In the genomic region with DNA sequence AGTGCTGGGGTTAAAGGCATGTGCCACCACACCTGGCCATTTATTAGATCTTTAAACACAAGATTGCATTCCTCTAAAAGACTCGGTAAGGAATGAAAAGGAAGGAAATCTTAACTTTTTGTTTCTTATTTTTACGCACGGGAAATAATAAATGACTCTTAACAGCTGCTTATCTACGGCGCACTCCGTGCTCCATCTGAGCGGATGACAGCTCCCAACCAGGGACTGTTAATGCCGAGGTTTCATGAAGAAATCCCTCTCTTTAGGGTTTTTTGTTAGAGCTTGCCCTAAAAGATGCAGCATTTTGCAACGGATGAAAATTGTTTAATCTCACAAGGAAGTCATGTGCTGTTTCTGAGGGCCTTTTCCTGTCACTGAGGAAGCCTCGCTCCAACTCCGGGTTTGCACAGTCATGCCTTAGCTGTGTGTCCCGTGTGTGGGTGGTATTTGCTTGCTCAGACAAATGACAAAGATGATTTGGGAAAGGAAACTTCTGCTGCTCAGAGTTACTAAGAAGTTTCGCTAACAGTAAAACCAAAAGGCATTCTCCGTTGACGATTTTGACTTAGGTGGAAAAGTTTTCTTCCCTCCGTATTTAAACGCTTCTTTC, we compare ENCODE assay signal across 9 mouse cellular contexts. TPM values are rescaled to one million over a fixed set of nuclear protein-coding genes. Genes with fewer than 3 reads are reported as not detected.
A peak's percentile ranks its signal among the peaks of the same experiment; 100 is the strongest.
DNase-seq lines count a peak whose midpoint lies in the region; ATAC-seq and TF ChIP-seq lines count a peak whose summit lies in the region.
"Had no signal": no experiment of that assay in that cellular context is flagged by ENCODE, and none has a peak within 500 bp of the region (broad histone marks: within the 10 kb centered on the region; RNA-seq: fewer than 3 reads in every experiment).

No protein-coding gene starts in this region.

- TF ChIP-seq CTCF in spleen, adult 2 months (IDR thresholded peaks at IDR 0.05; ENCODE audit: extremely low read depth, insufficient read depth, insufficient read length, insufficient replicate concordance) = no peak

- ATAC-seq in heart, embryonic 16.5 days (replicated peaks; ENCODE audit: extremely low read depth, insufficient read depth, low FRiP score) = no peak
- peak; percentile 85 for ATAC-seq in liver, embryonic 12.5 days
- ATAC-seq in erythroid progenitor cell, adult 5-6 weeks (replicated peaks; ENCODE audit: low FRiP score, poor library complexity, severe bottlenecking) = no peak
- no peak for ATAC-seq in forebrain, embryonic 15.5 days (replicated peaks)

- H3K36me3 ChIP-seq in spleen, adult 2 months (ENCODE audit: control insufficient read depth, insufficient read depth, low read length) = no peaks in the 10 kb centered on the region
- no peaks in the 10 kb centered on the region for H3K36me3 ChIP-seq in heart, embryonic 16.5 days (ENCODE audit: control insufficient read depth, insufficient read depth)
- no peaks in the 10 kb centered on the region for H3K36me3 ChIP-seq in liver, embryonic 12.5 days
- no peaks in the 10 kb centered on the region for H3K36me3 ChIP-seq in splenic B cell, adult 2 months (ENCODE audit: control insufficient read depth, insufficient read depth, low read length, poor library complexity, severe bottlenecking)
- H3K36me3 ChIP-seq in forebrain, embryonic 15.5 days = no peaks in the 10 kb centered on the region
- H3K36me3 ChIP-seq: limb, embryonic 12.5 days had no signal

- no peaks in the 10 kb centered on the region for H3K9me3 ChIP-seq in heart, embryonic 16.5 days (replicated peaks; ENCODE audit: control insufficient read depth, low read length)
- H3K9me3 ChIP-seq in liver, embryonic 12.5 days (replicated peaks) = no peaks in the 10 kb centered on the region
- no peaks in the 10 kb centered on the region for H3K9me3 ChIP-seq in forebrain, embryonic 15.5 days
- H3K9me3 ChIP-seq: limb, embryonic 12.5 days had no signal

- H3K4me1 ChIP-seq in spleen, adult 2 months (ENCODE audit: control insufficient read depth, insufficient read depth, insufficient read length) = no peaks in the 10 kb centered on the region
- no peaks in the 10 kb centered on the region for H3K4me1 ChIP-seq in heart, embryonic 16.5 days (ENCODE audit: control insufficient read depth, insufficient read depth, low read length)
- H3K4me1 ChIP-seq in liver, embryonic 12.5 days = peaks cover 21% of the 10 kb centered on the region
- H3K4me1 ChIP-seq in forebrain, embryonic 15.5 days = no peaks in the 10 kb centered on the region
- H3K4me1 ChIP-seq: limb, embryonic 12.5 days had no signal

- no peaks in the 10 kb centered on the region for H3K27me3 ChIP-seq in spleen, adult 2 months (ENCODE audit: control insufficient read depth, insufficient read depth, low read length)
- no peaks in the 10 kb centered on the region for H3K27me3 ChIP-seq in heart, embryonic 16.5 days (ENCODE audit: control insufficient read depth, insufficient read depth, low read length)
- H3K27me3 ChIP-seq in liver, embryonic 12.5 days (replicated peaks) = no peaks in the 10 kb centered on the region
- H3K27me3 ChIP-seq in splenic B cell, adult 2 months (ENCODE audit: control insufficient read depth, insufficient read depth, low read length, poor library complexity, severe bottlenecking) = no peaks in the 10 kb centered on the region
- no peaks in the 10 kb centered on the region for H3K27me3 ChIP-seq in forebrain, embryonic 15.5 days
- H3K27me3 ChIP-seq: limb, embryonic 12.5 days had no signal

- no peak for DNase-seq in spleen, adult 2 months (ENCODE audit: low read depth in 1 of 2, low spot score in 2 of 2)
- no peak for DNase-seq in spleen, postnatal 10 days (ENCODE audit: low spot score in 2 of 2)
- DNase-seq in splenic B cell, adult 2 months (ENCODE audit: low read depth, low spot score) = peak; percentile 24
- no peak for DNase-seq in embryo, embryonic 10.5 days (ENCODE audit: low spot score)

- WGBS in spleen, adult 2 months = 10% methylated on average over 17 of the region's 17 CpGs
- WGBS in heart, embryonic 16.5 days = 51% methylated on average over 17 of the region's 17 CpGs
- 18% methylated on average over 17 of the region's 17 CpGs for WGBS in liver, embryonic 12.5 days (ENCODE audit: insufficient replicate concordance)
- WGBS in forebrain, embryonic 15.5 days = 86% methylated on average over 17 of the region's 17 CpGs

- no peak overlapping the region for H3K27ac ChIP-seq in spleen, adult 2 months (ENCODE audit: insufficient read depth, low read length)
- no peak overlapping the region for H3K27ac ChIP-seq in heart, embryonic 16.5 days (ENCODE audit: low read length)
- peak overlapping the region; percentile 54 for H3K27ac ChIP-seq in liver, embryonic 12.5 days
- H3K27ac ChIP-seq in forebrain, embryonic 15.5 days (replicated peaks) = no peak overlapping the region
- H3K27ac ChIP-seq: limb, embryonic 12.5 days had no signal

- H3K9ac ChIP-seq in heart, embryonic 16.5 days (ENCODE audit: low read length) = no peak overlapping the region
- 0 out of 2 replicates have a peak overlapping the region, but pooled peaks have one; percentile 17 for H3K9ac ChIP-seq in liver, embryonic 12.5 days
- no peak overlapping the region for H3K9ac ChIP-seq in forebrain, embryonic 15.5 days (replicated peaks)
- H3K9ac ChIP-seq: limb, embryonic 12.5 days had no signal

- no peak for TF ChIP-seq POLR2A in spleen, adult 2 months (IDR thresholded peaks at IDR 0.05; ENCODE audit: low read depth, low read length)

- peak overlapping the region; percentile 4; the same call in 1 of the 2 replicates for H3K4me3 ChIP-seq in spleen, adult 2 months (ENCODE audit: extremely low read depth, insufficient read depth, insufficient read length)
- peak overlapping the region; percentile 25 for H3K4me3 ChIP-seq in heart, embryonic 16.5 days (ENCODE audit: low read length)
- peak overlapping the region; percentile 32 for H3K4me3 ChIP-seq in liver, embryonic 12.5 days
- H3K4me3 ChIP-seq in forebrain, embryonic 15.5 days = no peak overlapping the region
- H3K4me3 ChIP-seq: limb, embryonic 12.5 days had no signal

- peak overlapping the region; percentile 53 for H3K4me2 ChIP-seq in heart, embryonic 16.5 days (ENCODE audit: low read depth, low read length)
- H3K4me2 ChIP-seq in liver, embryonic 12.5 days = peak overlapping the region; percentile 58
- H3K4me2 ChIP-seq in forebrain, embryonic 15.5 days (replicated peaks) = no peak overlapping the region
- H3K4me2 ChIP-seq: limb, embryonic 12.5 days had no signal

RNA-seq across cellular contexts. Expression of gene Cd200r1, which starts 13.1 kb away (rescaled TPM):
- polyA plus RNA-seq in spleen, adult 2 months (2012; rRNA removed) = 1.8 and 2.6 TPM in 2 replicates
- 1.2 and 1.4 TPM in 2 replicates for polyA plus RNA-seq in heart, embryonic 16.5 days (2015; fragmentation: Nextera tagmentation; extraction: Ambion mirVana)
- 3.5 and 3.9 TPM in 2 replicates for polyA plus RNA-seq in liver, embryonic 12.5 days (2016; fragmentation: Nextera tagmentation; extraction: Ambion mirVana)
- 10.5 and 15.5 TPM in 2 replicates for total RNA-seq in erythroid progenitor cell, adult 5-6 weeks (2015; ENCODE audit: low replicate concordance)
- total RNA-seq in erythroid progenitor cell, adult 5-6 weeks (2017; ENCODE audit: low replicate concordance) = 5.1 TPM in 1 of 2 replicates, not detected in the other
- 0.43 and 0.46 TPM in 2 replicates for polyA plus RNA-seq in forebrain, embryonic 15.5 days (2015; fragmentation: Nextera tagmentation; extraction: Ambion mirVana)

RNA-seq across cellular contexts. Expression of gene Gtpbp8, which starts 32.5 kb away (rescaled TPM):
- polyA plus RNA-seq in spleen, adult 2 months (2012; rRNA removed) = 3.4 and 3.7 TPM in 2 replicates
- 20.9 and 21.7 TPM in 2 replicates for polyA plus RNA-seq in heart, embryonic 16.5 days (2015; fragmentation: Nextera tagmentation; extraction: Ambion mirVana)
- polyA plus RNA-seq in liver, embryonic 12.5 days (2016; fragmentation: Nextera tagmentation; extraction: Ambion mirVana) = 23.3 and 23.8 TPM in 2 replicates
- 4.2 and 5.0 TPM in 2 replicates for total RNA-seq in erythroid progenitor cell, adult 5-6 weeks (2015; ENCODE audit: low replicate concordance)
- total RNA-seq in erythroid progenitor cell, adult 5-6 weeks (2017; ENCODE audit: low replicate concordance) = 3.5 and 5.0 TPM in 2 replicates
- 33.5 and 38.1 TPM in 2 replicates for polyA plus RNA-seq in forebrain, embryonic 15.5 days (2015; fragmentation: Nextera tagmentation; extraction: Ambion mirVana)

RNA-seq across cellular contexts. Expression of gene Cd200r4, which starts 32.9 kb away (rescaled TPM):
- 1.2 TPM in 2 replicates for polyA plus RNA-seq in spleen, adult 2 months (2012; rRNA removed)
- polyA plus RNA-seq in heart, embryonic 16.5 days (2015; fragmentation: Nextera tagmentation; extraction: Ambion mirVana) = 0.17 and 0.19 TPM in 2 replicates
- polyA plus RNA-seq in liver, embryonic 12.5 days (2016; fragmentation: Nextera tagmentation; extraction: Ambion mirVana) = 0.39 and 0.43 TPM in 2 replicates
- 3.2 TPM in 1 of 2 replicates, not detected in the other for total RNA-seq in erythroid progenitor cell, adult 5-6 weeks (2015; ENCODE audit: low replicate concordance)
- not detected in 2 replicates for total RNA-seq in erythroid progenitor cell, adult 5-6 weeks (2017; ENCODE audit: low replicate concordance)
- not detected in 2 replicates for polyA plus RNA-seq in forebrain, embryonic 15.5 days (2015; fragmentation: Nextera tagmentation; extraction: Ambion mirVana)
- polyA plus RNA-seq: limb, embryonic 12.5 days had no signal

RNA-seq across cellular contexts. Expression of gene Nepro, which starts 54.5 kb away (rescaled TPM):
- polyA plus RNA-seq in spleen, adult 2 months (2012; rRNA removed) = 2.2 and 4.4 TPM in 2 replicates
- 3.6 and 4.3 TPM in 2 replicates for polyA plus RNA-seq in heart, embryonic 16.5 days (2015; fragmentation: Nextera tagmentation; extraction: Ambion mirVana)
- 6.5 and 7.3 TPM in 2 replicates for polyA plus RNA-seq in liver, embryonic 12.5 days (2016; fragmentation: Nextera tagmentation; extraction: Ambion mirVana)
- total RNA-seq in erythroid progenitor cell, adult 5-6 weeks (2015; ENCODE audit: low replicate concordance) = 3.6 and 3.8 TPM in 2 replicates
- total RNA-seq in erythroid progenitor cell, adult 5-6 weeks (2017; ENCODE audit: low replicate concordance) = 2.6 and 3.7 TPM in 2 replicates
- polyA plus RNA-seq in forebrain, embryonic 15.5 days (2015; fragmentation: Nextera tagmentation; extraction: Ambion mirVana) = 4.5 and 4.9 TPM in 2 replicates
